Comparison of ENCODE assay signal across 7 mouse cellular contexts in genomic region chr1:86441724-86441979, GRCm38 (mm10). TPM values are rescaled to one million over a fixed set of nuclear protein-coding genes. Genes with fewer than 3 reads are reported as not detected.
A peak's percentile ranks its signal among the peaks of the same experiment; 100 is the strongest.
DNase-seq lines count a peak whose midpoint lies in the region; ATAC-seq lines count a peak whose summit lies in the region.

No protein-coding gene starts in this region.

- no peaks in the 10 kb centered on the region; the same call in 1 of the 2 replicates for H3K36me3 ChIP-seq in neural tube, embryonic 11.5 days (ENCODE audit: control insufficient read depth, insufficient read depth, low read length)
- no peaks in the 10 kb centered on the region for H3K36me3 ChIP-seq in forebrain, embryonic 12.5 days (replicated peaks)
- H3K36me3 ChIP-seq in limb, embryonic 13.5 days = no peaks in the 10 kb centered on the region
- H3K36me3 ChIP-seq in stomach, embryonic 15.5 days = no peaks in the 10 kb centered on the region

- no peaks in the 10 kb centered on the region for H3K9me3 ChIP-seq in neural tube, embryonic 11.5 days (ENCODE audit: control insufficient read depth, low read length)
- no peaks in the 10 kb centered on the region for H3K9me3 ChIP-seq in forebrain, embryonic 12.5 days
- H3K9me3 ChIP-seq in limb, embryonic 13.5 days = no peaks in the 10 kb centered on the region
- H3K9me3 ChIP-seq in stomach, embryonic 15.5 days = no peaks in the 10 kb centered on the region

- H3K4me3 ChIP-seq in neural tube, embryonic 11.5 days (ENCODE audit: low read depth, low read length) = peak overlapping the region; percentile 45
- H3K4me3 ChIP-seq in forebrain, embryonic 12.5 days (replicated peaks) = peak overlapping the region; percentile 47
- peak overlapping the region; percentile 52 for H3K4me3 ChIP-seq in limb, embryonic 13.5 days
- H3K4me3 ChIP-seq in stomach, embryonic 15.5 days (replicated peaks) = peak overlapping the region; percentile 44

- no peak; the same call in 1 of the 2 replicates for ATAC-seq in neural tube, embryonic 11.5 days (ENCODE audit: insufficient read depth, low FRiP score, low TSS enrichment)
- no peak for ATAC-seq in forebrain, embryonic 12.5 days (ENCODE audit: low FRiP score)
- no peak for ATAC-seq in limb, embryonic 13.5 days (ENCODE audit: low FRiP score, low read depth)
- ATAC-seq in stomach, embryonic 15.5 days (ENCODE audit: insufficient read depth, low FRiP score, low read depth) = no peak

- H3K4me1 ChIP-seq in neural tube, embryonic 11.5 days (ENCODE audit: control insufficient read depth, insufficient read depth, low read length) = peaks cover 16% of the 10 kb centered on the region
- peaks cover 59% of the 10 kb centered on the region for H3K4me1 ChIP-seq in forebrain, embryonic 12.5 days
- H3K4me1 ChIP-seq in limb, embryonic 13.5 days = peaks cover 37% of the 10 kb centered on the region
- H3K4me1 ChIP-seq in stomach, embryonic 15.5 days = peaks cover 39% of the 10 kb centered on the region

- no peak for DNase-seq in neural tube, embryonic 11.5 days (ENCODE audit: low spot score)
- DNase-seq in neural tube, embryonic 10.5 days (ENCODE audit: extremely low spot score, low spot score) = no peak
- DNase-seq in right cerebral cortex, adult 18-20 months = no peak
- no peak for DNase-seq in right cerebral cortex, postnatal 10 days (ENCODE audit: low spot score in 2 of 2)

- WGBS in neural tube, embryonic 11.5 days = 1% methylated on average over 5 of the region's 5 CpGs
- 0% methylated on average over 5 of the region's 5 CpGs for WGBS in forebrain, embryonic 12.5 days
- WGBS in limb, embryonic 13.5 days = 0% methylated on average over 5 of the region's 5 CpGs
- 2% methylated on average over 5 of the region's 5 CpGs for WGBS in stomach, embryonic 15.5 days

- peak overlapping the region; percentile 97 for H3K9ac ChIP-seq in neural tube, embryonic 11.5 days (ENCODE audit: low read length)
- H3K9ac ChIP-seq in forebrain, embryonic 12.5 days = peak overlapping the region; percentile 88
- peak overlapping the region; percentile 94 for H3K9ac ChIP-seq in limb, embryonic 13.5 days
- H3K9ac ChIP-seq in stomach, embryonic 15.5 days = peak overlapping the region; percentile 65; the same call in 1 of the 2 replicates

- H3K27me3 ChIP-seq in neural tube, embryonic 11.5 days (ENCODE audit: control insufficient read depth, insufficient read depth, low read length) = no peaks in the 10 kb centered on the region
- no peaks in the 10 kb centered on the region for H3K27me3 ChIP-seq in forebrain, embryonic 12.5 days
- no peaks in the 10 kb centered on the region for H3K27me3 ChIP-seq in limb, embryonic 13.5 days
- H3K27me3 ChIP-seq in stomach, embryonic 15.5 days (replicated peaks) = no peaks in the 10 kb centered on the region

- H3K4me2 ChIP-seq in neural tube, embryonic 11.5 days (ENCODE audit: low read depth) = peak overlapping the region; percentile 91
- peak overlapping the region; percentile 76 for H3K4me2 ChIP-seq in forebrain, embryonic 12.5 days
- peak overlapping the region; percentile 87 for H3K4me2 ChIP-seq in limb, embryonic 13.5 days (replicated peaks)
- peak overlapping the region; percentile 86 for H3K4me2 ChIP-seq in stomach, embryonic 15.5 days

- H3K27ac ChIP-seq in neural tube, embryonic 11.5 days (ENCODE audit: low read depth, low read length) = peak overlapping the region; percentile 99
- peak overlapping the region; percentile 99 for H3K27ac ChIP-seq in forebrain, embryonic 12.5 days
- peak overlapping the region; percentile 100 for H3K27ac ChIP-seq in limb, embryonic 13.5 days
- H3K27ac ChIP-seq in stomach, embryonic 15.5 days = peak overlapping the region; percentile 98

RNA-seq across cellular contexts. Expression of gene Tex44, which starts 15.5 kb away (rescaled TPM):
- not detected in 2 replicates for polyA plus RNA-seq in neural tube, embryonic 11.5 days (2014; fragmentation: Nextera tagmentation; extraction: Ambion mirVana)
- not detected in 2 replicates for polyA plus RNA-seq in forebrain, embryonic 12.5 days (2016; fragmentation: Nextera tagmentation; extraction: Ambion mirVana)
- not detected in 2 replicates for polyA plus RNA-seq in limb, embryonic 13.5 days (2015; fragmentation: Nextera tagmentation; extraction: Ambion mirVana)
- polyA plus RNA-seq in stomach, embryonic 15.5 days (2015; fragmentation: Nextera tagmentation; extraction: Ambion mirVana) = not detected in 2 replicates

RNA-seq across cellular contexts. Expression of gene Nmur1, which starts 15.6 kb away (rescaled TPM):
- polyA plus RNA-seq in neural tube, embryonic 11.5 days (2014; fragmentation: Nextera tagmentation; extraction: Ambion mirVana) = 0.35 TPM in 1 of 2 replicates, not detected in the other
- polyA plus RNA-seq in forebrain, embryonic 12.5 days (2016; fragmentation: Nextera tagmentation; extraction: Ambion mirVana) = not detected in 2 replicates
- not detected in 2 replicates for polyA plus RNA-seq in limb, embryonic 13.5 days (2015; fragmentation: Nextera tagmentation; extraction: Ambion mirVana)
- polyA plus RNA-seq in stomach, embryonic 15.5 days (2015; fragmentation: Nextera tagmentation; extraction: Ambion mirVana) = not detected in 2 replicates
